Mouse (Mus musculus): ENCODE measurements at regions not wholly inside any gene's neighbourhood (a gene's known extent, or its start where the extent isn't known, plus 50 kb on each side); places are given as distances from the start of the nearest gene placed in this dataset.

GRCm38 (mm10) chr10:126480382-126480781, 420.8 kb downstream of the Atp23 start:
- in situ Hi-C loops (cut with MboI; ENCODE audit: low pct_ligation_motif_present, low pct_unique_long_range_greater_than_20kb, low sequenced_read_pairs): no loop called here

GRCm38 (mm10) chr10:126479743-126480142, 421.4 kb downstream of the Atp23 start:
- no peaks in the 10 kb centered on the region for H3K36me3 ChIP-seq (replicated peaks in 1 of 2; ENCODE audit: control insufficient read depth in 1 of 2, insufficient read depth in 1 of 2, low read length in 1 of 2)
- no peak overlapping the region for H3K27ac ChIP-seq (ENCODE audit: insufficient read depth, low read depth)
- TF ChIP-seq ZKSCAN1 (IDR thresholded peaks at IDR 0.05; ENCODE audit: borderline replicate concordance, low read depth, low read length): no peak
- no peak for TF ChIP-seq HCFC1 (IDR thresholded peaks at IDR 0.05; ENCODE audit: low read depth, low read length)
- no peak for TF ChIP-seq TBP (conservative IDR thresholded peaks at IDR 0.05; ENCODE audit: low read depth, low read length)
- TF ChIP-seq CHD1 (IDR thresholded peaks at IDR 0.05; ENCODE audit: low read depth, low read length): no peak
- no peak for TF ChIP-seq MAFK (IDR thresholded peaks at IDR 0.05; ENCODE audit: insufficient replicate concordance, low read length)
- no peak for TF ChIP-seq MAX (IDR thresholded peaks at IDR 0.05; ENCODE audit: low read length)
- TF ChIP-seq PAX5 (IDR thresholded peaks at IDR 0.05; ENCODE audit: low read length): no peak
- no peak for TF ChIP-seq IRF4 (IDR thresholded peaks at IDR 0.05; ENCODE audit: low read depth, low read length)
- no peak for TF ChIP-seq MYC (IDR thresholded peaks at IDR 0.05; ENCODE audit: low read depth, low read length)
- no peak for TF ChIP-seq NELFE (IDR thresholded peaks at IDR 0.05; ENCODE audit: low read depth, low read length)
- no peak for TF ChIP-seq SIN3A (IDR thresholded peaks at IDR 0.05; ENCODE audit: low read length)
- no peak for TF ChIP-seq ZC3H11A (IDR thresholded peaks at IDR 0.05; ENCODE audit: low read depth, low read length)
- no peak for TF ChIP-seq GABPA (IDR thresholded peaks at IDR 0.05; ENCODE audit: insufficient replicate concordance, low read depth, low read length)
- no peak for TF ChIP-seq ELF1 (IDR thresholded peaks at IDR 0.05; ENCODE audit: low read depth, low read length)
- no peak for TF ChIP-seq MAZ (IDR thresholded peaks at IDR 0.05; ENCODE audit: low read depth, low read length)
- TF ChIP-seq MXI1 (IDR thresholded peaks at IDR 0.05; ENCODE audit: low read depth, low read length): no peak
- no peak for TF ChIP-seq E2F4 (IDR thresholded peaks at IDR 0.05; ENCODE audit: insufficient replicate concordance, low read depth, low read length)
- in situ Hi-C loops (cut with MboI; ENCODE audit: low pct_ligation_motif_present, low pct_unique_long_range_greater_than_20kb, low sequenced_read_pairs) (no loop called here), dilution Hi-C loops (cut with MboI; ENCODE audit: extremely low pct_ligation_motif_present, extremely low pct_unique_long_range_greater_than_20kb, low sequenced_read_pairs) (no loop called here)
- DNase-seq (ENCODE audit: extremely low read depth): no peak
- no peaks in the 10 kb centered on the region for H3K79me2 ChIP-seq (replicated peaks; ENCODE audit: control insufficient read depth, extremely low read depth, insufficient read depth, poor library complexity, severe bottlenecking)
- no peaks in the 10 kb centered on the region for H3K27me3 ChIP-seq (replicated peaks)
- H3K9ac ChIP-seq (ENCODE audit: insufficient read depth, low read depth): no peak overlapping the region
- no peak overlapping the region for H3K4me2 ChIP-seq (ENCODE audit: insufficient read depth, low read depth, poor library complexity, severe bottlenecking)
- peaks cover 6% of the 10 kb centered on the region for H3K9me3 ChIP-seq (replicated peaks; ENCODE audit: low read length)
- H3K4me1 ChIP-seq (ENCODE audit: control insufficient read depth in 1 of 2, insufficient read depth in 2 of 2): no peaks in the 10 kb centered on the region
- H3K4me3 ChIP-seq (replicated peaks in 1 of 3; ENCODE audit: low read depth in 2 of 3, low read length in 2 of 3, poor library complexity in 1 of 3): no peak overlapping the region

More at GRCm38 (mm10) chr10:126480382-126480781, 420.8 kb downstream of the Atp23 start:
- dilution Hi-C loops (cut with MboI; ENCODE audit: extremely low pct_ligation_motif_present, extremely low pct_unique_long_range_greater_than_20kb, low sequenced_read_pairs): no loop called here
- no peaks in the 10 kb centered on the region for H3K4me1 ChIP-seq (ENCODE audit: control insufficient read depth in 1 of 2, insufficient read depth in 2 of 2)
- H3K4me2 ChIP-seq (ENCODE audit: insufficient read depth, low read depth, poor library complexity, severe bottlenecking): no peak overlapping the region
- no peaks in the 10 kb centered on the region for H3K79me2 ChIP-seq (replicated peaks; ENCODE audit: control insufficient read depth, extremely low read depth, insufficient read depth, poor library complexity, severe bottlenecking)
- H3K36me3 ChIP-seq (replicated peaks in 1 of 2; ENCODE audit: control insufficient read depth in 1 of 2, insufficient read depth in 1 of 2, low read length in 1 of 2): no peaks in the 10 kb centered on the region
- H3K27ac ChIP-seq (ENCODE audit: insufficient read depth, low read depth): no peak overlapping the region
- no peak overlapping the region for H3K9ac ChIP-seq (ENCODE audit: insufficient read depth, low read depth)
- no peak overlapping the region for H3K4me3 ChIP-seq (replicated peaks in 1 of 3; ENCODE audit: low read depth in 2 of 3, low read length in 2 of 3, poor library complexity in 1 of 3)
- TF ChIP-seq ELF1 (IDR thresholded peaks at IDR 0.05; ENCODE audit: low read depth, low read length) (no peak), MAFK (IDR thresholded peaks at IDR 0.05; ENCODE audit: insufficient replicate concordance, low read length) (no peak), NRF1 (IDR thresholded peaks at IDR 0.05; ENCODE audit: low read depth, low read length) (no peak), CHD1 (IDR thresholded peaks at IDR 0.05; ENCODE audit: low read depth, low read length) (no peak), ZKSCAN1 (IDR thresholded peaks at IDR 0.05; ENCODE audit: borderline replicate concordance, low read depth, low read length) (no peak), IRF4 (IDR thresholded peaks at IDR 0.05; ENCODE audit: low read depth, low read length) (no peak), GABPA (IDR thresholded peaks at IDR 0.05; ENCODE audit: insufficient replicate concordance, low read depth, low read length) (no peak), RAD21 (IDR thresholded peaks at IDR 0.05; ENCODE audit: low read depth, low read length) (no peak), KAT2A (IDR thresholded peaks at IDR 0.05; ENCODE audit: insufficient replicate concordance, low read length) (no peak), ZC3H11A (IDR thresholded peaks at IDR 0.05; ENCODE audit: low read depth, low read length) (no peak), MAZ (IDR thresholded peaks at IDR 0.05; ENCODE audit: low read depth, low read length) (no peak), ETS1 (conservative IDR thresholded peaks at IDR 0.05; ENCODE audit: low read depth, low read length) (no peak), SIN3A (IDR thresholded peaks at IDR 0.05; ENCODE audit: low read length) (no peak)
- no peaks in the 10 kb centered on the region for H3K27me3 ChIP-seq (replicated peaks)
- no peak for DNase-seq (ENCODE audit: extremely low read depth)
- H3K9me3 ChIP-seq (replicated peaks; ENCODE audit: low read length): peaks cover 6% of the 10 kb centered on the region
